Mouse (Mus musculus) cerebellum, adult (tissue): ENCODE measurements around the gene Ociad2.

Source experiments
- ATAC-seq: cut with Nextera tagmentation; 2 replicates; pipeline ENCODE4 v1.9.2; 2017; ENCODE audit warnings: mild to moderate bottlenecking, moderate library complexity, mixed read lengths; ENCODE audit not compliant: insufficient number of reproducible peaks, low FRiP score, low TSS enrichment

Ociad2 gene

DNA sequence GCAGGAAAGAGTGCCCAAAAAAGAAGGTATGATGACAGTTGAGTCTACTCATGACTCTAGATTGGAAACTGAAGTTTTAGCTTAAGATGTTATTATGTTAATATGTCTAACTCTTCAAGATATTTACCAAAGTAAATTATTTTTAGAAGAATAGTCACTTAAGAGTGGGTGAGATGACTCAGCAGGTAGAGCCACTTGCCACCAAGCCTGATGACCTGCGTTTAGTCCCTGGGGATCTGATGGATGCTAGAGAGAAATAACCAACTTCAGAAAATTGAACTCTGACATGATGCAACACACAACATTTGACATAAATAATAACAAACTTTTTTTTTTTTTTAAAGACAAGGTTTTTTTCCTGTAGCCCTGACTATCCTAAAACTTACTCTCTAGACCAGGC lies 30.4 kb downstream of the Ociad2 start:
- no peak for ATAC-seq

DNA sequence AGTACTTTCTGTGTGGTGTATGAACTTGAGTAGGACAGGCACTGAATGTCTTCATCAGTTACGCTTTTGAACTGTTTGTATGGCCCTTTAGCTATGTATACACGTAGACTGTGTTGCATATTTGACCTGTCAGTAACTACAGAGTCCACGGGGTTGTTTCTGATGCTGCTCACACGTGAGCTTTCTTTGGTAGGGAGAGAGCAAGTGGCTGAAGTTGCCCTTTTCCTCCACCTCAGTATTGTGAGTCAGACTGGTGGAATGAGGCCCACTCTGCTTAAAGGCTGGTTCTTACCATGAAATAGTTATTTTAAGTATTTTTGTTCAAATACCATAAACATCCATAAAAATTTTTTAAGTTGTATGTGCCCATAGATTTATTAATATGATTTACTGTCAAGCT lies 31.3 kb downstream of the Ociad2 start:
- no peak for ATAC-seq

DNA sequence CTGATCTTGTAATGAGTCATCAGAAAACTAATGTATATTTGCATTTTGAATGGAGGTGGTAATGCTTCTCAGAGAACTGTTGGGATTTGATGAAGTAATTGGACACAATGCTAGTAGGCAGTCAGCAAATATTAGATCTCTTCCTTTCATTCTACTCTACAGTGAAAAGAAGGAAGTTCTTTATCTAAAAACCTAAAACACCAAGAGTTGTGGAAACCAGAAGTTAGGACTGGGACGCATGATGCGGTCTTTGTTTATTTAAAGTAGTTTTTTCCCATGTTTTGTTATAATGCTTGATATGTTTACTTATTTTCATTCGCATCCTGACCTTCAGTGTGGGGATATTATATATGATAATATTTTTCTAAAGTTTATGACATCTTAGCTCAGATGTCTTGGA lies 33.5 kb downstream of the Ociad2 start:
- no peak for ATAC-seq

DNA sequence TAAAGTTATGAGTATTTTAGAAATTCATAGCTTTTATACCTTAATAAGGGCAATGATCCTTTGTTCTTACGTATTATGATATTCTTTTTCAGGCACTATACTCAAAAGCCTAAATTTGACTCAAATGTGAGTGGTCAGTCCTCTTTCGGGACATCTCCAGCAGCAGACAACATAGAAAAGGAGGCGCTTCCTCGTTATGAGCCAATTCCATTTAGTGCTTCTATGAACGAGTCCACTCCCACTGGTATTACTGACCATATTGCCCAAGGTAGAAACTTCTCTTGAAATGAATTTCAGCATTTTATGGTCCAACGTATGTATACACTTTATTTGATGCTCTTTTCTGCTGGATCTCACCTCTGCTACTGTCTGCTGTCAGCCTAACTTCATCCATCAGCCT lies 34.3 kb downstream of the Ociad2 start:
- no peak for ATAC-seq

DNA sequence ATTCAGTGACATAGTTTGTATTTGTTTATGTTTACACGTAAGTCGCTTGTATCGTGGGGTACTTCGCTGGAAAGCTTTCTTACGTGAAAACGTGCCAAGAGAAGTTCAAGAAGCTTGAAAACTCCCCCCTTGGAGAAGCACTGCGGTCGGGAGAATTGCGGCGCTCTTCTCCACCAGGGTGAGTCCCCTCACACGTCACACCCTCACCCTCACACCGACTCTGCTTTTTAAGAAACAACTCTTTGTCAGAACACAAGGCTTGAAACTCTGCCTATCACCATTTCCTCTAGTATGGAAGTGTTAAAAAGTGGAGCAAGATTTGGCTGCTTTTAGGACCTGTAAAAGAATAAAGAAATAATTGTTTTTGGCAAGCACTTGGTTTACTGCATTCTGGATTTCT lies 36.3 kb downstream of the Ociad2 start:
- ATAC-seq, result no peak

DNA sequence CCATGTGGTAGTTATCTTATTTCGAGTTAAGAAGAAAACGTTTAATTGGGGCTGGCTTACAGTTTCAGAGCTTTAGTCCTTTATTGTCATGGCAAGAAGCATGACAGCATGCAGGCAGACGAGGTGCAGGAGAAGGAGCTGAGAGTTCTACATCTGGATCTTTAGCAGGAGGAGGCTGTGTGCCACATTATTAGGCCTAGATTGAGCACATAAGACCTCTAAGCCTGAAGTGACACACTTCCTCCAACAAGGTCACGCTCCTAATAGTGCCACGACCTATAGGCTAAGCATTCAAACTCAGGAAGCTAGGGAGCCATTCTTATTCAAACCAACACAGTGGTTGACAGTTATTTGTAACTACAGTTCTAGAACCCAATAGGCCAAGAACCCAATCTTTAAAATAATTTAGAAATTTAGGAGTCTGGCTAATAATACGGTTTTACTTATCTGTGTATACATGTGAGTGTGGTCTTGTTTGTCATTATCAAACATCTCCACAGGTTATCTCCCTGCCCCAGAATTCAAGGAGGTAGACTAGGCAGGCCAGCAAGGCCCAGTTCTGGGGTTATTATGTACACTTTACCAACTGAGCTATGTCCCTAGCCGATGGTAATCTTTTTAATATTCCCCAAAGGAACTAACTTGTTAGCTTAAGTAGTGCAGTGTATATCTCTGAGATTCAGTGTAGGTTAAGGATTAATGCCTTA lies 39.1 kb downstream of the Ociad2 start:
- ATAC-seq, result no peak

DNA sequence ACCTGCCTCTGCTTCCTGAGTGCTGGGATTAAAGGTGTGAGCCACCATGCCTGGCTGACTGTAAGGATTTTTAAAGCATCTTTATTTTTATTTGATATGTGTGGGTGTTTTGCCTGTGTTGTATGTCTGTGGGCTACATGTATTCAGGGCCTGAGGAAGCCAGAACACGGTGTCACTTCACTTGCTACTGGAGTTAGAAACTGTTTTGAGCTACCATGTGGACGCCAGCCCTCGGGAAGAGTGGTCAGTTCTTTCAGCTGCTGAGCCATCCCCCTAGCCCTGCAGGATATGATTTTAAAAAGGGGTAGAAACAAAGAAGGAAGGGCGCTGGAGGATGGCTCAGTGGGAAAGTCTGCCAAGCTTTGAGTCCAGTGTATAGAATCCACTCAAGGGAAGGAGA lies 44.9 kb downstream of the Ociad2 start:
- no peak for ATAC-seq

DNA sequence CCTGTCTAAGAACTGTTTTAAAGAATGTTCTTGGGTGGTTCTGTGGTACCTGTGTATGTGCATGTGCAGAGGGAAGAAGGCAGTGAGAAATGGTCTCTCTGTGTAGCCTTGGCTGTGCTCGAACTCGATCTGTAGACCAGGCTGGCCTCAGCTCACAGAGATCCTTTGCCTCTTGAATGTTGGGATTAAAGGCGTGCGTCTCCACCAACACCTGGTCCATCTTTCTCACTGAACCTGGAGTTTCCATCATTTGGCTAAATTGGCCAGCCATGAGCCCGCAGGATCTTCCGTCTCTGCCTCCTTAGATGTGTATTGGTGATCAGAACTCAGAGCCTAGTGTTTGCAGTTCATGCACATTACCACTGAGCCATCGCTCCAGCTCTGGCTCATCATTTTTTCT lies 45.8 kb downstream of the Ociad2 start:
- ATAC-seq, result no peak

DNA sequence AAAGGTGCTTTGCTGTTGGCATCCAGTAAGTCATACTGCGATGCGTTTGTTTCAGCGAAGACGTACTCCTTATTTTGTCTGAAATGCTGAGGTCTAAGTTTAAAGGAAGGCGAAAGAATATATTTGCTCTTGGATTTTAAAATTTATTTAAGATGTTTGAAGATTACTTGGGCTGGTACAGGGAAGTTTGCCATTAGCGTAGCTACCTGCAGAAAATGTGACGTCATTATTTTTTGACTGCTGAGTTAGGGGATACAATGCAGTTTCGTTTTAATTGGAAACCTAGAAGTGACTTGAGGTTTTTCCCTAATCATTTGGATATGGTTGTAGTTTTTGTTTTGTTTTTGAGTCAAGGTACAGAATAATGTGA lies 47.4 kb downstream of the Ociad2 start:
- ATAC-seq, result no peak

DNA sequence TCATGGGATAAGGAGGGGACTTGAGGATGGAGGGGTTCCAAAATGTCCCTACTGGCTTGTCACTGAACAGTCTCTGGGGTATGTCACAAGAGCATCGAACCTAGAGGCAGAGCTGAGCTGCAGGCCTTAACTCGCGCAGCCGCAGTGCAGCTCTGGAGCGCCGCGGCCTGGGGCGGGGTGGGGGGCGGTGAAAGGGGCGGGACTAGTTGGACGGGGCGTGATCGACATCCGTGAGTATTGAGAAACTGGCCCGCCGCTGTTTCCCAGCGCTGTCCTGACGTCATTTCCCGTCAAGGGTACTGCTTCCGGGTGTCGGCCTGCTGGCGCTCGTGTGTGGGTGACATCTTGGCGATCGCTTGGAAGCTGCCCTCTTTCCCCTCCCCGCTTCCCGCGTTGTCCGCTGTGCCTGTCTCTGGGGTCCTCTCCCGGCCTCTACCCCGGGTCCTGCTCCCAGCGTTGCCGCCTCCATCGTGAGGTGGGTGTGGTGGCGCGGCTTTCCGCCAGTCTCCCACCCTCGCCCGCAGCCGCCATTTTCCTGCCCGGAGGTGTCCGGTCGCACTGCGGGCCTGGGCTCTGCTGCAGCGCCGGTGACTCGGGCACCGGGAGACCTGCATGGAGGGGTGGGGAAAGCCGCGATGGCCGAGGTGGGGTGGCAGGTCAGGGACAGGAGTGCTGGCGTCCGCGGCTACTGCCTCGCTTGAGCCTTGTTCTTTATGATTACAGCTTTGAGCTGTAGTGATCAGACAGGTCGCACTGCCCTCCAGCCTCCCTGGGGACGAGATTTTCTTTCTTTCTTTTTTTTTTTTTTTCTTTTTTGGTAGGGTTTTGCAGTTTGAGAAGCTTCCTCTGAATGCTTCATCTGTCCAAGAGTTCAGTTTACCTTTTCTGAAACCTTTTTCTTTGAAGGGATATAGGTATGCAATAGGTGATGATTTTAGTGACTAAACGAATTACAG lies 48.0 kb downstream of the Ociad2 start, which contains the start of gene Ociad1:
TSS of gene Ociad1 (plus strand) at position 283 of the 956 bp plus-strand sequence.
- ATAC-seq, result peak; percentile 98

DNA sequence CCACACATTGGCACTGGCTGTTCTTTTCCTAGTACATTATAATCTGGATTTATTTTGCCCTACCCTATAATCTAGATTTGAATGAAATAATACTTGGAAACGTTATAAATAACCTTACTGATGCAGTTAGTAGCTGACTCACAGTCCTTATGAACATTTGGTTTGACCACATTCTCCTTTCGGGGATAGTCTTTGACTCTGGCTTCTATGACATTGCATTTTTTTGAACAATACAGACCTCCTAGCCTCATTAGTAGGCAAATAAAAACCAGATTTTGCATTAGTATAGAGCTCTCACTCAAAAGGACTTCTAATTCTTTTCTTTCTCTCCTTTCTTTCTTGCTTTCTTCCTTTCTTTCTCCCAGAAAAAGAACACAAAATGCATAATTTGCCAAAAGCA lies 50.9 kb downstream of the Ociad2 start:
- no peak for ATAC-seq

DNA sequence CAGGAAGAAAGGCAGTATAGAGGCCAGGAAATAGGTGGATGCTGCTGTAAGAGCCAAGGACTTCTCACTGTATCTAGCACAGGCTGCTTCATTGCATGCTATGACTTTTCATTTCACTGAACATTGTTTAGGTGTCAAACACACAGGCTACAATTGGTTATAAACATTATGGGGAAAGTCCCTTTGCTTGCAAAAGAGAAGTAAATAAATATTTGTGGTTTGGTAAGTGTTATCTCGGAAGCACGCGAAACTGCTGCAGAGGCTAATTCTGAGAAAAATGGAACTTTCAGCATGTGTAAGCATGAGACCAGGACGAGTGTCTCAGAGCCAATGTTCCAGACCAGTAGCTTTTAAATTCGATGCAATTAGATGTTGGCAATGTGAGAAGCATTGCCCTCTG lies 54.2 kb downstream of the Ociad2 start:
- ATAC-seq, result no peak

DNA sequence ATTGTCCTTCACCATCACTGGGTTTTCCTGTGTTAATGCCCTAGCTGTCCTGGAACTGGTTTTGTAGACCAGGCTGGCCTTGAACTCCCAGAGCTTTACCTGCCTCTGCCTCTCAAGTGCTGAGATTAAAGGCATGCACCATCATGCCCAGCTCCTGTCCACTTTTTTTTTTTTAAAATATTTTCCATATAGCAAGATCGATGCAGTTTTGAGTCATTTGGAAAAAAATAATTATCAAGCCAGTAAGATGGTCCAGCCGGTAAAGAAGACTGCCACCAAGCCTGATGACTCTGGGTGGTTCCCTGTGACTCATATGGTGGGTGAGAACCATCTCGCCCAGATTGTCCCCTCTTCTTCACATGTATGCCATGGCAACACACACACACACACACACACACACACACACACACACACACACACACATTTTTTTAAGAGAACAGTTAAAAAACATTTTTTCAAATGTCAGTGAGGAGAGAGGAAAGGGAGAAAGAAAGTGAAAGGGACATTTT lies 55.3 kb downstream of the Ociad2 start:
- no peak for ATAC-seq

DNA sequence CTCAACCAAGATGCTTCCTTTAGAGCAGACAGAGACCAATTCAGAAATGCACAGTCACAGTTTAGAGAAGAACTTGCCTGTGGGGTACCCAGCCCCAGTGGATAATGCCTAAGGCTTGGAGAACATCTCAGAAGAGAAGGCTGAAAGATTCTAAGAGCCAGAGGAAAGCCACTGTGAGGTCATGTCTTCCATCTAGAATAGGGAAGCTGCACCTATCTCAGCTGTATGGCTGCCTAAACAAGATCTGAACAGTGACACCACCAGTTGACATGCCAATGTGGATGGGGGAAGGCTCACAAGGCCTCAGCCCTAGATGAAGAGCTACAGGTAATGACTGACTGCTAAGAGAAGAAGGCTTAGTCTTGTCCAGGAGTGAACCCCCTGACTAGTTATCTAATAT lies 56.8 kb downstream of the Ociad2 start:
- no peak for ATAC-seq

DNA sequence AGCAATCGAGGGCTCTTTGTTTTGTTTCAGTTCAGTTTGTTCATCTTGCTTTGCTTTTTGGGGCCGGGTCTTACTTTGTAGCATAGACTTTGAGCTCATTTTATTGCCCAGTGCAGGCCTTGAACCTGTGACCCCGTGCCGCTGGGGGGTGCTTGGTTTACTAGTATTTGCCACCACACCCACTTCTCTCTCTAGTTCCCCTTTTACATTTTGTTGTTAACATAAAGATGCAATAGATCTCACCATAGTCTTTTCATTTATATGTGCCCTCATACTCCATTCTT lies 60.3 kb downstream of the Ociad2 start:
- ATAC-seq, result no peak

DNA sequence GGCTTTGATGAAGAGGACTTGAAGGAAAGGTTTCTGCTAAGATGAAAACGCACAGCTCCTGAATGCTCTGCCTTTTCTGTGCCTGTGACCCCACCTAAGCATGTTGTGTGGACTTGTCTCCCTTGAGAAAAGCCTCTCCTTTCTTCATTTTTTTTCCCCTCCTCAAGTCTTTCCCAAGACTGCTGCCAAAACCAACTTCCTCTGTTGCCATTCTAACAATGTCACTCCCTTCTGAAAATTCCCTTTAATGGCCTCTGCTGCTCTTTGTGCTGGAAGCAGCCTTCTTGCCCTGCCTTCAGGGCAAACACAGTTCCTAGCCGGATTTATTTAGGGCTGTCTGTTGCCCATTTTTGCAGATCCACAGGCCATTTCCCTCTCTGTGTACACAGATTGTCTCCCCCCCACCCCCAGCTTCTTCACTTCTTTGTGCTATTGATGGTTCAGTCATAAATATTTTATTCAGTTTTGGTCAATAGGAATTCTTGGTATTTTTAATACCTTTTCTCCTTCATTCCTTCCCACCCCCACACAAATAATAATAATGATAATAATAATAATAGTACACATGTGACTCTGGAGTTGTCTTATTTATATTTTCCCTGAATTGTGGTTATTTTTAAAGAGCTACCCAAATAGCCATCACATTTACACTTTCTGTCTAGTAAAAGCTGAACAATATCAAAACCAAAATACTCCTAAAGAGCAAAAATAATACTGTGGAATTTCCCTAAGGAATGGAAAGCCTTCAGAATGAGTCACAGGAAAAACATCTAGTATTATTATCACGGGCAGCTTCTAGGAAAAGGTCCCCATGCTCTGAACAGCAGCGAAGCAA lies 60.9 kb downstream of the Ociad2 start:
- no peak for ATAC-seq

DNA sequence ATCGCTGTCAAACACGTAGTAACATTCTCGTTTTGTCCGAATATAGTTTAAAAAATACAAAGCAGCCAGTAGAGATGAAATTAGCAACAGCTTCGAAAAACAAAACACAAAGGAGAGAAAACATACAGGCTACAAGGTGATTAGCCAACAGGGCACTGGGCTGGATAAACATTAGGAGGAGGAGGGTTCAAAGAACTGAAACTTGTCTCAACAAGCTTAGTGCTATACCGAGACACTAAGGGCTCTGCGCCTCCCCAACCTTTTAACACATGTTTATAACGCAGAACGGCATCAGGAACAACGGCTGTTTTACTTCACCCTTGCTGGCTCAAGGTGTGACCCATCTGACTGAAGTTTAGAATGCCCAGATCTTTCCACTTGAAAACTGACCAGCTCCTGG lies 61.6 kb downstream of the Ociad2 start:
- ATAC-seq, result no peak

DNA sequence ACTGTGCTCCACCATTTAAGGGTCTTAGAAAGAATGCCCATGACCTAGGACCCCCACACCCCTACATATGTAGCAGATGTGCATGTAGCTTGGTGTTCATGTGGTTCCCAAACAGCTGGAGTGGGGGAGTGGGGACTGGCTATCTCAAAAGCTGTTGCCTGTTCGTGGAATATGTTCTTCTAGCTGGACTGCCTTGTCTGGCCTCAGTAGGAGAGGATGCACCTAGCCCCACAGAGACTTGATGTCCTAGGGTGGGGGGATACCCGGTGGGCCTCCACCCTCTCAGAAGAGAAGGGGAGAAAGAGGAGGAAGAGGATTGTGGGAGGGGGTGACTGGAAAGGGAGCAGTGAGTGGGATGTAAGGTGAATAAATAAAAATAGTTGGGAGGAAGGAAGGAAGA lies 65.9 kb downstream of the Ociad2 start:
- ATAC-seq, result no peak

DNA sequence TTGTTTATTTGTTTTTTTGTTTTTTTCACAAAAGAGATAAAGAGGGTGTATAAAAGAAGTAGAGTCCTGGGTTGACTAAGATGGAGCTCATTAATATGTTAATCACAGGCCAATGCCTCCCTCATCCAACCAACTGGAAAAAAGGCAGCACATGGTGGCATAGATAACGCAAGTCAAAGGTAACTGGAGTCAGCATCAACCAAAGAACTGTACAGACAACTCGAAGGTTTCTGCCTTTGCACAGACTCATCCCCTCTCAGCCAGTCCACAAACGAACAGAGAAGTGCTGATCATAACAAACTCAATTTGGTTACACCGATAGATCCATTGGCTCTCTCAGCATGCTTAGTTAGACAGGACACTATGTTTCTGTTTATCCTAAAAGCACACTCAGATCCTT lies 67.7 kb downstream of the Ociad2 start:
- no peak for ATAC-seq
